Mouse (Mus musculus) stomach, adult 2 months (tissue): ENCODE measurements around the gene Lrif1. TPM values are rescaled to one million over a fixed set of nuclear protein-coding genes. Genes with fewer than 3 reads are reported as not detected.

Experiments used
- polyA plus RNA-seq: library from polyadenylated mRNA; depleted of rRNA; stranded (reverse); fragments of >200 nt; gene quantifications from 2 replicates; pipeline ENCODE4 v1.2.3, GENCODE M21; 2012; rRNA removed

Lrif1 gene
- 0.09 and 0.23 TPM in 2 replicates for polyA plus RNA-seq

GRCm38 (mm10) chr3:106684830-106685229, at the start of gene Lrif1:
Gene Lrif1 (plus strand): TSS chr3:106684987.

Other genes starting within 250 kb of the Lrif1 start
- gene Dennd2d, start 202.6 kb upstream of the Lrif1 start, polyA plus RNA-seq, result 4.8 and 4.9 TPM in 2 replicates
- gene Dram2, start 137.2 kb upstream of the Lrif1 start, polyA plus RNA-seq, result 4.1 and 5.9 TPM in 2 replicates
- gene Cept1, start 137.2 kb upstream of the Lrif1 start, polyA plus RNA-seq, result 3.3 and 5.2 TPM in 2 replicates
- 0.34 and 0.43 TPM in 2 replicates for gene Cd53, start 105.2 kb downstream of the Lrif1 start, polyA plus RNA-seq
- not detected in 2 replicates for gene Olfr266, start 141.3 kb downstream of the Lrif1 start, polyA plus RNA-seq